Mouse (Mus musculus) limb, embryonic 10.5 days (tissue): ENCODE data around the gene Slc8a1. TPM values are rescaled to one million over a fixed set of nuclear protein-coding genes. Genes with fewer than 3 reads are reported as not detected.

ENCODE experiments used
- DNase-seq: peaks from one replicate; pipeline ENCODE4 v3.0.0-alpha.2; 2017; ENCODE audit warnings: low spot score
- H3K27ac ChIP-seq: fragments of 300-500 bp; sonication (generic); 2 replicates; pipeline ENCODE4 v1.5.1; 2016; ENCODE audit warnings: mild to moderate bottlenecking
- H3K27me3 ChIP-seq: fragments of 300-500 bp; sonication (generic); 2 replicates; pipeline ENCODE4 v1.6.1; 2016; ENCODE audit warnings: low read depth, mild to moderate bottlenecking; ENCODE audit not compliant: poor library complexity, severe bottlenecking
- H3K36me3 ChIP-seq: fragments of 300-500 bp; sonication (generic); 2 replicates; pipeline ENCODE4 v1.6.1; 2016; ENCODE audit warnings: mild to moderate bottlenecking, moderate library complexity
- H3K4me1 ChIP-seq: fragments of 300-500 bp; sonication (generic); 2 replicates; pipeline ENCODE4 v1.6.1; 2016
- H3K4me3 ChIP-seq: fragments of 300-500 bp; sonication (generic); 2 replicates; pipeline ENCODE4 v1.5.1; 2016; ENCODE audit warnings: mild to moderate bottlenecking, moderate library complexity
- H3K9me3 ChIP-seq: fragments of 300-500 bp; sonication (generic); replicated peaks from 2 replicates; pipeline ENCODE4 v1.6.1; 2016; ENCODE audit warnings: mild to moderate bottlenecking
- WGBS: fragments of 180-500 bp; shearing (Covaris S2); methylation state at CpG from one replicate; pipeline ENCODE4 v1.1.7; 2016; 5-methylcytosine and 5-hydroxymethylcytosine counted together
- polyA plus RNA-seq: library from polyadenylated mRNA; unstranded; fragments of >200 nt; fragmentation: Nextera tagmentation; extraction: Ambion mirVana; gene quantifications from 2 replicates; pipeline ENCODE4 v1.2.1, GENCODE M21; 2016

Slc8a1 gene
- polyA plus RNA-seq, 1 experiment from 2014 or later = 3.0 TPM

GRCm38 (mm10) chr17:81513368-81513958 lies 224.7 kb downstream of the Slc8a1 start:
- Histone ChIP-seq H3K4me1 (peaks cover 44% of the 10 kb centered on the region), H3K27ac (peak overlapping the region; percentile 81), H3K36me3 (no peaks in the 10 kb centered on the region), H3K9me3 (no peaks in the 10 kb centered on the region), H3K4me3 (no peak overlapping the region), H3K27me3 (no peaks in the 10 kb centered on the region)
- DNase-seq = no peak
- WGBS = 21% methylated on average over 6 of the region's 6 CpGs

- DNase-seq = no peak
- Histone ChIP-seq H3K9me3 (no peaks in the 10 kb centered on the region), H3K4me1 (no peaks in the 10 kb centered on the region), H3K27me3 (no peaks in the 10 kb centered on the region), H3K27ac (no peak overlapping the region), H3K4me3 (no peak overlapping the region), H3K36me3 (no peaks in the 10 kb centered on the region)
- WGBS = 86% methylated on average over 5 of the region's 5 CpGs
Observed at GRCm38 (mm10) chr17:81505162-81505685, 233.0 kb downstream of the Slc8a1 start.

- Histone ChIP-seq H3K27ac (no peak overlapping the region), H3K9me3 (no peaks in the 10 kb centered on the region), H3K36me3 (no peaks in the 10 kb centered on the region), H3K27me3 (no peaks in the 10 kb centered on the region), H3K4me1 (no peaks in the 10 kb centered on the region), H3K4me3 (no peak overlapping the region)
- 89% methylated on average over 2 of the region's 2 CpGs for WGBS
- no peak for DNase-seq
Observed at GRCm38 (mm10) chr17:81504040-81504439, 234.1 kb downstream of the Slc8a1 start.

GRCm38 (mm10) chr17:81502732-81503131 lies 235.4 kb downstream of the Slc8a1 start:
- Histone ChIP-seq H3K9me3 (no peaks in the 10 kb centered on the region), H3K4me3 (no peak overlapping the region), H3K27ac (no peak overlapping the region), H3K27me3 (no peaks in the 10 kb centered on the region), H3K4me1 (no peaks in the 10 kb centered on the region), H3K36me3 (no peaks in the 10 kb centered on the region)
- WGBS = 95% methylated on average over 3 of the region's 3 CpGs
- DNase-seq = no peak

GRCm38 (mm10) chr17:81500686-81501407 lies 237.3 kb downstream of the Slc8a1 start:
- 95% methylated on average over 5 of the region's 5 CpGs for WGBS
- H3K27ac ChIP-seq = no peak overlapping the region

GRCm38 (mm10) chr17:81497919-81498318 lies 240.3 kb downstream of the Slc8a1 start:
- Histone ChIP-seq H3K9me3 (no peaks in the 10 kb centered on the region), H3K4me1 (no peaks in the 10 kb centered on the region), H3K27me3 (no peaks in the 10 kb centered on the region), H3K27ac (no peak overlapping the region), H3K36me3 (no peaks in the 10 kb centered on the region), H3K4me3 (no peak overlapping the region)
- no peak for DNase-seq

More at GRCm38 (mm10) chr17:81500686-81501407, 237.3 kb downstream of the Slc8a1 start:
- H3K4me1 ChIP-seq = no peaks in the 10 kb centered on the region
- H3K9me3 ChIP-seq = no peaks in the 10 kb centered on the region
- no peak overlapping the region for H3K4me3 ChIP-seq
- no peaks in the 10 kb centered on the region for H3K27me3 ChIP-seq
- DNase-seq = no peak
- H3K36me3 ChIP-seq = no peaks in the 10 kb centered on the region

- no peak for DNase-seq
- no peaks in the 10 kb centered on the region for H3K4me1 ChIP-seq
- no peaks in the 10 kb centered on the region for H3K9me3 ChIP-seq
- 84% methylated on average over 1 of the region's 1 CpGs for WGBS
- no peaks in the 10 kb centered on the region for H3K36me3 ChIP-seq
- H3K27ac ChIP-seq = no peak overlapping the region
- no peaks in the 10 kb centered on the region for H3K27me3 ChIP-seq
- no peak overlapping the region for H3K4me3 ChIP-seq
Observed at GRCm38 (mm10) chr17:81496616-81497015, 241.6 kb downstream of the Slc8a1 start.

GRCm38 (mm10) chr17:81492216-81492865 lies 245.8 kb downstream of the Slc8a1 start:
- Histone ChIP-seq H3K4me1 (no peaks in the 10 kb centered on the region), H3K9me3 (no peaks in the 10 kb centered on the region), H3K27me3 (no peaks in the 10 kb centered on the region), H3K36me3 (no peaks in the 10 kb centered on the region), H3K4me3 (no peak overlapping the region), H3K27ac (no peak overlapping the region)
- 91% methylated on average over 6 of the region's 6 CpGs for WGBS
- DNase-seq = no peak

GRCm38 (mm10) chr17:81486388-81486787 lies 251.8 kb downstream of the Slc8a1 start:
- no peak overlapping the region for H3K27ac ChIP-seq
- no peak overlapping the region for H3K4me3 ChIP-seq
- H3K36me3 ChIP-seq = no peaks in the 10 kb centered on the region
- DNase-seq = no peak
- no peaks in the 10 kb centered on the region for H3K27me3 ChIP-seq
- no peaks in the 10 kb centered on the region for H3K4me1 ChIP-seq
- WGBS = 83% methylated on average over 1 of the region's 1 CpGs
- H3K9me3 ChIP-seq = no peaks in the 10 kb centered on the region

GRCm38 (mm10) chr17:81481843-81482490 lies 256.2 kb downstream of the Slc8a1 start:
- H3K4me3 ChIP-seq = no peak overlapping the region
- no peaks in the 10 kb centered on the region for H3K36me3 ChIP-seq
- H3K27ac ChIP-seq = no peak overlapping the region
- WGBS = 86% methylated on average over 11 of the region's 11 CpGs
- H3K9me3 ChIP-seq = no peaks in the 10 kb centered on the region
- peaks cover 6% of the 10 kb centered on the region for H3K4me1 ChIP-seq
- H3K27me3 ChIP-seq = no peaks in the 10 kb centered on the region
- no peak for DNase-seq

GRCm38 (mm10) chr17:81480351-81481161 lies 257.6 kb downstream of the Slc8a1 start:
- Histone ChIP-seq H3K36me3 (no peaks in the 10 kb centered on the region), H3K27ac (no peak overlapping the region), H3K4me1 (peaks cover 6% of the 10 kb centered on the region), H3K9me3 (no peaks in the 10 kb centered on the region), H3K27me3 (no peaks in the 10 kb centered on the region), H3K4me3 (no peak overlapping the region)
- no peak for DNase-seq
- WGBS = 86% methylated on average over 21 of the region's 21 CpGs

GRCm38 (mm10) chr17:81479807-81480206 lies 258.4 kb downstream of the Slc8a1 start:
- WGBS = 51% methylated on average over 4 of the region's 4 CpGs
- no peaks in the 10 kb centered on the region for H3K36me3 ChIP-seq
- H3K27me3 ChIP-seq = no peaks in the 10 kb centered on the region
- DNase-seq = no peak
- H3K4me3 ChIP-seq = no peak overlapping the region
- no peaks in the 10 kb centered on the region for H3K9me3 ChIP-seq
- H3K27ac ChIP-seq = no peak overlapping the region
- peaks cover 6% of the 10 kb centered on the region for H3K4me1 ChIP-seq
